Mouse (Mus musculus) frontal cortex, postnatal 10 days (tissue): Measurements from ENCODE around the gene Mest.

Experiments used
- DNase-seq, 2 experiments: peaks; one replicate each; pipeline ENCODE4 v3.0.0; 2022; ENCODE audit warnings: low spot score in 2 of 2, mixed read lengths in 1 of 2

Gene Mest

GRCm38 (mm10) chr6:30703977-30704602 lies 19.3 kb upstream of the Mest start:
- no peak for DNase-seq

- no peak for DNase-seq
Measured at GRCm38 (mm10) chr6:30709115-30709514, 14.2 kb upstream of the Mest start.

- no peak for DNase-seq
Measured at GRCm38 (mm10) chr6:30710371-30711364, 12.7 kb upstream of the Mest start.

GRCm38 (mm10) chr6:30711365-30711763 lies 12.0 kb upstream of the Mest start:
- DNase-seq = no peak

- DNase-seq = no peak
Measured at GRCm38 (mm10) chr6:30712484-30712883, 10.9 kb upstream of the Mest start.

- DNase-seq = no peak
Measured at GRCm38 (mm10) chr6:30713455-30713854, 9.9 kb upstream of the Mest start.

- no peak for DNase-seq
Measured at GRCm38 (mm10) chr6:30713896-30714295, 9.5 kb upstream of the Mest start.

- DNase-seq = no peak
Measured at GRCm38 (mm10) chr6:30714891-30715471, 8.4 kb upstream of the Mest start.

GRCm38 (mm10) chr6:30716796-30717195 lies 6.6 kb upstream of the Mest start:
- DNase-seq = no peak

GRCm38 (mm10) chr6:30722385-30723164 lies 772 bp upstream of the Mest start:
- no peak for DNase-seq

GRCm38 (mm10) chr6:30730301-30730971 lies 7.1 kb downstream of the Mest start:
- no peak for DNase-seq

GRCm38 (mm10) chr6:30732571-30733130 lies 9.3 kb downstream of the Mest start:
- DNase-seq = no peak

GRCm38 (mm10) chr6:30734465-30734864 lies 11.1 kb downstream of the Mest start:
- no peak for DNase-seq

- DNase-seq = no peak
Measured at GRCm38 (mm10) chr6:30734988-30735727, 11.8 kb downstream of the Mest start.

- no peak for DNase-seq
Measured at GRCm38 (mm10) chr6:30735728-30736371, 12.5 kb downstream of the Mest start.

GRCm38 (mm10) chr6:30736372-30736762 lies 13.0 kb downstream of the Mest start:
- DNase-seq = no peak

- DNase-seq = peak; percentile 57 to 72
Measured at GRCm38 (mm10) chr6:30736864-30737547, 13.7 kb downstream of the Mest start.

GRCm38 (mm10) chr6:30737548-30738463 lies 14.5 kb downstream of the Mest start:
- DNase-seq = peak in 1 of 2 experiments; percentile 73
